Mouse (Mus musculus): ENCODE results near the gene Sult5a1. TPM values are rescaled to one million over a fixed set of nuclear protein-coding genes. Genes with fewer than 3 reads are reported as not detected.
A peak's percentile ranks its signal among the peaks of the same experiment; 100 is the strongest.

The Sult5a1 gene
- polyA plus RNA-seq, 1 experiment from 2014 or later, result 37.6 TPM

GRCm38 (mm10) chr8:123097786-123098584 lies 60.1 kb downstream of the Sult5a1 start:
- Histone ChIP-seq H3K27me3 (no peaks in the 10 kb centered on the region), H3K4me2 (no peak overlapping the region), H3K9ac (no peak overlapping the region), H3K4me1 (peaks cover 14% of the 10 kb centered on the region), H3K27ac (no peak overlapping the region), H3K9me3 (no peaks in the 10 kb centered on the region), H3K36me3 (peaks cover 47% of the 10 kb centered on the region), H3K4me3 (no peak overlapping the region)
- ATAC-seq (ENCODE audit: insufficient number of reproducible peaks, insufficient read depth, low FRiP score, low TSS enrichment, low read depth), result no peak
- WGBS, result 76% methylated on average over 12 of the region's 12 CpGs

GRCm38 (mm10) chr8:123097216-123097615 lies 60.9 kb downstream of the Sult5a1 start:
- H3K36me3 ChIP-seq, result peaks cover 52% of the 10 kb centered on the region
- 89% methylated on average over 11 of the region's 11 CpGs for WGBS

More at GRCm38 (mm10) chr8:123097216-123097615, 60.9 kb downstream of the Sult5a1 start:
- Histone ChIP-seq H3K4me2 (no peak overlapping the region), H3K27me3 (no peaks in the 10 kb centered on the region), H3K4me3 (no peak overlapping the region), H3K4me1 (peaks cover 14% of the 10 kb centered on the region), H3K9ac (0 out of 2 replicates have a peak overlapping the region, but pooled peaks have one; percentile 12), H3K9me3 (no peaks in the 10 kb centered on the region), H3K27ac (no peak overlapping the region)
- no peak for ATAC-seq (ENCODE audit: insufficient number of reproducible peaks, insufficient read depth, low FRiP score, low TSS enrichment, low read depth)

Small RNA genes within 50 kb of the gene (microRNA-seq; reads per million reads assigned to microRNA genes)
- gene Mir7079 (0.55 reads per million), gene Mir7080 (not detected)

Other genes starting within 250 kb of the Sult5a1 start
- gene Ankrd11, start 116.0 kb downstream of the Sult5a1 start, polyA plus RNA-seq (2015; fragmentation: Nextera tagmentation; extraction: Ambion mirVana), result 40.9 and 44.1 TPM in 2 replicates
- 47.9 and 49.8 TPM in 2 replicates for gene Spg7, start 95.4 kb downstream of the Sult5a1 start, polyA plus RNA-seq (2015; fragmentation: Nextera tagmentation; extraction: Ambion mirVana)
- gene Rpl13, start 56.0 kb downstream of the Sult5a1 start, polyA plus RNA-seq (2015; fragmentation: Nextera tagmentation; extraction: Ambion mirVana), result 1,270 and 1,597 TPM in 2 replicates
- gene Cpne7, start 40.9 kb downstream of the Sult5a1 start, polyA plus RNA-seq (2015; fragmentation: Nextera tagmentation; extraction: Ambion mirVana), result 1.6 and 2.6 TPM in 2 replicates
- gene Dpep1, start 27.9 kb upstream of the Sult5a1 start, polyA plus RNA-seq (2015; fragmentation: Nextera tagmentation; extraction: Ambion mirVana), result 2.4 and 4.1 TPM in 2 replicates
- 153 and 164 TPM in 2 replicates for gene Chmp1a, start 54.4 kb upstream of the Sult5a1 start, polyA plus RNA-seq (2015; fragmentation: Nextera tagmentation; extraction: Ambion mirVana)
- gene Spata33, start 54.5 kb upstream of the Sult5a1 start, polyA plus RNA-seq (2015; fragmentation: Nextera tagmentation; extraction: Ambion mirVana), result 5.8 and 5.9 TPM in 2 replicates
- 39.5 and 44.3 TPM in 2 replicates for gene Cdk10, start 66.5 kb upstream of the Sult5a1 start, polyA plus RNA-seq (2015; fragmentation: Nextera tagmentation; extraction: Ambion mirVana)
- gene Spata2l, start 77.9 kb upstream of the Sult5a1 start, polyA plus RNA-seq (2015; fragmentation: Nextera tagmentation; extraction: Ambion mirVana), result 4.6 and 5.1 TPM in 2 replicates
- 27.0 and 29.3 TPM in 2 replicates for gene Zfp276, start 95.9 kb upstream of the Sult5a1 start, polyA plus RNA-seq (2015; fragmentation: Nextera tagmentation; extraction: Ambion mirVana)
- gene Vps9d1, start 96.0 kb upstream of the Sult5a1 start, polyA plus RNA-seq (2015; fragmentation: Nextera tagmentation; extraction: Ambion mirVana), result 32.6 and 33.3 TPM in 2 replicates
- gene Fanca, start 160.3 kb upstream of the Sult5a1 start, polyA plus RNA-seq (2015; fragmentation: Nextera tagmentation; extraction: Ambion mirVana), result 27.2 and 28.8 TPM in 2 replicates
- gene Spire2, start 174.4 kb upstream of the Sult5a1 start, polyA plus RNA-seq (2015; fragmentation: Nextera tagmentation; extraction: Ambion mirVana), result 1.9 and 2.2 TPM in 2 replicates
- 148 and 162 TPM in 2 replicates for gene Tcf25, start 215.4 kb upstream of the Sult5a1 start, polyA plus RNA-seq (2015; fragmentation: Nextera tagmentation; extraction: Ambion mirVana)
- 0.14 and 0.17 TPM in 2 replicates for gene Mc1r, start 248.8 kb upstream of the Sult5a1 start, polyA plus RNA-seq (2015; fragmentation: Nextera tagmentation; extraction: Ambion mirVana)

Measured in embryonic facial prominence, embryonic 13.5 days (tissue).